Mouse (Mus musculus) spleen, adult 2 months (tissue): Measurements from ENCODE around the gene Mylpf. TPM values are rescaled to one million over a fixed set of nuclear protein-coding genes. Genes with fewer than 3 reads are reported as not detected.

ENCODE experiments used
- DNase-seq, 2 experiments: peaks; one replicate each; pipeline versions ENCODE4 v3.0.0 to v3.0.0-alpha.2; 2012 to 2021; ENCODE audit warnings: low spot score in 2 of 2, low read depth in 1 of 2
- H3K27ac ChIP-seq: fragments of 200-500 bp; 2 replicates; pipeline ENCODE4 v1.5.1; 2012; ENCODE audit warnings: low read length, inconsistent platforms; ENCODE audit not compliant: insufficient read depth
- H3K27me3 ChIP-seq: fragments of 200-500 bp; 2 replicates; pipeline ENCODE4 v1.6.1; 2012; ENCODE audit warnings: mild to moderate bottlenecking, moderate library complexity, low read length, inconsistent platforms; ENCODE audit not compliant: control insufficient read depth, insufficient read depth
- H3K36me3 ChIP-seq: fragments of 200-500 bp; 2 replicates; pipeline ENCODE4 v1.6.1; 2012; ENCODE audit warnings: mild to moderate bottlenecking, low read length, inconsistent platforms; ENCODE audit not compliant: control insufficient read depth, insufficient read depth
- H3K4me1 ChIP-seq: fragments of 200-500 bp; 2 replicates; pipeline ENCODE4 v1.6.1; 2011; ENCODE audit warnings: inconsistent platforms; ENCODE audit not compliant: control insufficient read depth, insufficient read depth, insufficient read length
- H3K4me3 ChIP-seq: fragments of 200-500 bp; 2 replicates; pipeline ENCODE4 v1.5.1; 2011; ENCODE audit warnings: mild to moderate bottlenecking, inconsistent platforms; ENCODE audit not compliant: insufficient read depth, insufficient read length; ENCODE audit errors: extremely low read depth
- CTCF ChIP-seq: fragments of 200-500 bp; IDR thresholded peaks from 2 replicates; pipeline ENCODE4 v1.5.1; 2011; ENCODE audit warnings: mild to moderate bottlenecking, inconsistent platforms; ENCODE audit not compliant: insufficient read depth, insufficient read length, insufficient replicate concordance; ENCODE audit errors: extremely low read depth
- POLR2A ChIP-seq: fragments of 200-500 bp; IDR thresholded peaks from 2 replicates; pipeline ENCODE4 v1.6.1; 2011; ENCODE audit warnings: low read depth, low read length, inconsistent platforms
- WGBS: fragments of 180-500 bp; shearing (Covaris S2); methylation state at CpG from one replicate; pipeline ENCODE4 v1.1.7; 2018; 5-methylcytosine and 5-hydroxymethylcytosine counted together
- polyA plus RNA-seq: library from polyadenylated mRNA; depleted of rRNA; stranded (reverse); fragments of >200 nt; gene quantifications from 2 replicates; pipeline ENCODE4 v1.2.3, GENCODE M21; 2012

Gene Mylpf
- polyA plus RNA-seq, 1 experiment, result 1.2 TPM

- peak overlapping the region; percentile 84 for H3K4me3 ChIP-seq
- peak overlapping the region; percentile 95 for H3K27ac ChIP-seq
- DNase-seq, result no peak
- TF ChIP-seq CTCF (no peak), POLR2A (no peak)
- H3K36me3 ChIP-seq, result peaks cover 17% of the 10 kb centered on the region
- H3K27me3 ChIP-seq, result no peaks in the 10 kb centered on the region
- WGBS, result 3% methylated on average over 20 of the region's 20 CpGs
- peaks cover 7% of the 10 kb centered on the region; the same call in 1 of the 2 replicates for H3K4me1 ChIP-seq
Measured at GRCm38 (mm10) chr7:127231826-127232621, 23.3 kb downstream of the Mylpf start.

GRCm38 (mm10) chr7:127232622-127233367 is 24.1 kb downstream of the Mylpf start, which contains the start of the genes Zfp553 and Sept1:
Gene Zfp553, plus strand, starts transcription at chr7:127233061.
Gene Sept1, minus strand, starts transcription at chr7:127233130.
- H3K4me1 ChIP-seq, result peaks cover 7% of the 10 kb centered on the region; the same call in 1 of the 2 replicates
- peak in 1 of 2 experiments; percentile 80 for DNase-seq
- under 1% methylated on average over 64 of the region's 64 CpGs for WGBS

GRCm38 (mm10) chr7:127233368-127233749 is 24.7 kb downstream of the Mylpf start:
- Histone ChIP-seq H3K4me1 (peaks cover 7% of the 10 kb centered on the region; the same call in 1 of the 2 replicates), H3K36me3 (peaks cover 19% of the 10 kb centered on the region), H3K4me3 (peak overlapping the region; percentile 84), H3K27me3 (no peaks in the 10 kb centered on the region), H3K27ac (peak overlapping the region; percentile 95)
- WGBS, result under 1% methylated on average over 27 of the region's 27 CpGs
- TF ChIP-seq POLR2A (no peak), CTCF (no peak)
- DNase-seq, result no peak

More at GRCm38 (mm10) chr7:127232622-127233367, 24.1 kb downstream of the Mylpf start, which contains the start of the genes Zfp553 and Sept1:
- Histone ChIP-seq H3K27me3 (no peaks in the 10 kb centered on the region), H3K4me3 (peak within 1 kb of the TSS; percentile 84), H3K36me3 (peaks cover 18% of the 10 kb centered on the region), H3K27ac (peak within 1 kb of the TSS; percentile 95)
- TF ChIP-seq CTCF, result no peak
- TF ChIP-seq POLR2A, result no peak; the same call in none of the 2 replicates

GRCm38 (mm10) chr7:127233765-127234164 is 25.1 kb downstream of the Mylpf start:
- peaks cover 7% of the 10 kb centered on the region; the same call in 1 of the 2 replicates for H3K4me1 ChIP-seq
- TF ChIP-seq CTCF (no peak), POLR2A (no peak)
- 6% methylated on average over 9 of the region's 9 CpGs for WGBS
- H3K27me3 ChIP-seq, result no peaks in the 10 kb centered on the region
- peak overlapping the region; percentile 84; the same call in 1 of the 2 replicates for H3K4me3 ChIP-seq
- H3K27ac ChIP-seq, result no peak overlapping the region
- H3K36me3 ChIP-seq, result peaks cover 19% of the 10 kb centered on the region
- DNase-seq, result no peak

GRCm38 (mm10) chr7:127234777-127235176 is 26.1 kb downstream of the Mylpf start:
- Histone ChIP-seq H3K27ac (no peak overlapping the region), H3K27me3 (no peaks in the 10 kb centered on the region), H3K4me3 (no peak overlapping the region), H3K4me1 (peaks cover 7% of the 10 kb centered on the region; the same call in 1 of the 2 replicates), H3K36me3 (peaks cover 19% of the 10 kb centered on the region)
- TF ChIP-seq CTCF (no peak), POLR2A (no peak)
- DNase-seq, result no peak
- WGBS, result 96% methylated on average over 2 of the region's 2 CpGs

- TF ChIP-seq POLR2A, result no peak
- TF ChIP-seq CTCF, result no peak
Measured at GRCm38 (mm10) chr7:127243361-127243867, 34.7 kb downstream of the Mylpf start.

More at GRCm38 (mm10) chr7:127243361-127243867, 34.7 kb downstream of the Mylpf start:
- Histone ChIP-seq H3K36me3 (no peaks in the 10 kb centered on the region), H3K4me1 (peaks cover 9% of the 10 kb centered on the region; the same call in 1 of the 2 replicates), H3K4me3 (no peak overlapping the region), H3K27me3 (no peaks in the 10 kb centered on the region), H3K27ac (peak overlapping the region; percentile 86; the same call in 1 of the 2 replicates)
- WGBS, result 44% methylated on average over 2 of the region's 2 CpGs
- no peak for DNase-seq
